Mouse (Mus musculus): Measurements from ENCODE around the gene Cemip. TPM values are rescaled to one million over a fixed set of nuclear protein-coding genes. Genes with fewer than 3 reads are reported as not detected.

The Cemip gene
- total and polyA plus RNA-seq, 2 experiments: not detected

DNA sequence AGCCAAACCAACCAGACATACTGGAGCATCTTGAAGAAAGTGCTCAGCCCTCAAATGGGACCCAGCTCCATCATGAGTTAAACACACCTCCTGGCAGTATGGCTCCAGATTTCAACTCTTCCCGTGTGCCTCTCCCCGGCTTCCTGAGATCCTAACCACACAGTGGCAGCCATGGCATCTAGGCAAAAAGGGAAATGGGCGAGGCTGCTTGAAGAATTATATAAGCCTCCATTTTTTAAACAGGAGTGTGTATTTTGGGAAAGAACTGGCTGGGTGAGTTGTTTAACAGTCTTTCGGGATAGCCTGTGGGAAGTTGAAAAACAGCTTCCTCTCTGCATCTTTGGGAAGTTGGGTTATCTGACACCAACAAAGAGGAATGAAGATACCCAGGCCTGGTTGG, 34.9 kb downstream of the Cemip start:
- H3K79me2 ChIP-seq (ENCODE audit: control insufficient read depth, insufficient read depth, low read length): no peaks in the 10 kb centered on the region
- WGBS: 81% methylated on average over 4 of the region's 4 CpGs
- H3K4me3 ChIP-seq (ENCODE audit: insufficient read depth, low read depth, low read length): no peak overlapping the region
- TF ChIP-seq POLR2A (IDR thresholded peaks at IDR 0.05; ENCODE audit: extremely low read depth, insufficient read depth, low read length) (no peak), CTCF (IDR thresholded peaks at IDR 0.05; ENCODE audit: low read depth, low read length) (no peak)
- no peak for DNase-seq (ENCODE audit: extremely low read depth, low read depth, low spot score)
- H3K9ac ChIP-seq (ENCODE audit: low read depth, low read length): no peak overlapping the region
- H3K4me1 ChIP-seq (ENCODE audit: control insufficient read depth, insufficient read depth, low read length): no peaks in the 10 kb centered on the region
- H3K36me3 ChIP-seq (ENCODE audit: control insufficient read depth, insufficient read depth, low read length): no peaks in the 10 kb centered on the region
- H3K27me3 ChIP-seq (ENCODE audit: control insufficient read depth, insufficient read depth, low read length): no peaks in the 10 kb centered on the region
- no peak overlapping the region for H3K27ac ChIP-seq (replicated peaks; ENCODE audit: insufficient read depth, low read depth, low read length)

DNA sequence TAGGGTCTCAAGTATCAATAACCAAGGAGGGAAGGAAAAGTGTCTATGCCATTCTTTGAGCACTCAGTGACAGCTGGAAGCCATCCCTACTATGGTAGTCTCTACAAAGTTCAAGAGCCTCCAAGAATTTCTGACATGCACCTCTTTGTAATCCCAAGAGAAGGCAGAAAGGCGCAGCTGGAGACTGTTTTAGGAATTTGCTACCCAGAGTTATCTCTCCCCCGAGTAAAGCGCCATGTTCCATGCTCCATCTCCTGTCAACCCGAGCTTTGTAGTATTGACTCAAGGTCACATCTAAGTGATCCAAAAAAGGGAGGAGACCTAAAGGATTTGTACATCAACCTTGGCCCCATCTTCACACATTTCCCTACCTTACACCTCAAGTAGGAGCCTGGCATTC, 40.8 kb downstream of the Cemip start:
- no peak overlapping the region for H3K4me3 ChIP-seq (ENCODE audit: insufficient read depth, low read depth, low read length)
- no peak for DNase-seq (ENCODE audit: extremely low read depth, low read depth, low spot score)
- H3K4me1 ChIP-seq (ENCODE audit: control insufficient read depth, insufficient read depth, low read length): no peaks in the 10 kb centered on the region
- no peak overlapping the region for H3K27ac ChIP-seq (replicated peaks; ENCODE audit: insufficient read depth, low read depth, low read length)
- no peaks in the 10 kb centered on the region for H3K36me3 ChIP-seq (ENCODE audit: control insufficient read depth, insufficient read depth, low read length)
- TF ChIP-seq POLR2A (IDR thresholded peaks at IDR 0.05; ENCODE audit: extremely low read depth, insufficient read depth, low read length) (no peak), CTCF (IDR thresholded peaks at IDR 0.05; ENCODE audit: low read depth, low read length) (no peak)
- no peaks in the 10 kb centered on the region for H3K27me3 ChIP-seq (ENCODE audit: control insufficient read depth, insufficient read depth, low read length)
- 73% methylated on average over 4 of the region's 4 CpGs for WGBS
- no peak overlapping the region for H3K9ac ChIP-seq (ENCODE audit: low read depth, low read length)
- no peaks in the 10 kb centered on the region for H3K79me2 ChIP-seq (ENCODE audit: control insufficient read depth, insufficient read depth, low read length)

- DNase-seq (ENCODE audit: extremely low read depth, low read depth, low spot score): no peak
- Histone ChIP-seq H3K4me3 (ENCODE audit: insufficient read depth, low read depth, low read length) (no peak overlapping the region), H3K9ac (ENCODE audit: low read depth, low read length) (no peak overlapping the region), H3K27me3 (ENCODE audit: control insufficient read depth, insufficient read depth, low read length) (no peaks in the 10 kb centered on the region), H3K27ac (replicated peaks; ENCODE audit: insufficient read depth, low read depth, low read length) (no peak overlapping the region), H3K4me1 (ENCODE audit: control insufficient read depth, insufficient read depth, low read length) (no peaks in the 10 kb centered on the region), H3K79me2 (ENCODE audit: control insufficient read depth, insufficient read depth, low read length) (no peaks in the 10 kb centered on the region), H3K36me3 (ENCODE audit: control insufficient read depth, insufficient read depth, low read length) (no peaks in the 10 kb centered on the region)
- no peak for TF ChIP-seq POLR2A (IDR thresholded peaks at IDR 0.05; ENCODE audit: extremely low read depth, insufficient read depth, low read length)
- 74% methylated on average over 4 of the region's 4 CpGs for WGBS
Measured at GRCm38 (mm10) chr7:84044581-84045290, 41.6 kb downstream of the Cemip start.

DNA sequence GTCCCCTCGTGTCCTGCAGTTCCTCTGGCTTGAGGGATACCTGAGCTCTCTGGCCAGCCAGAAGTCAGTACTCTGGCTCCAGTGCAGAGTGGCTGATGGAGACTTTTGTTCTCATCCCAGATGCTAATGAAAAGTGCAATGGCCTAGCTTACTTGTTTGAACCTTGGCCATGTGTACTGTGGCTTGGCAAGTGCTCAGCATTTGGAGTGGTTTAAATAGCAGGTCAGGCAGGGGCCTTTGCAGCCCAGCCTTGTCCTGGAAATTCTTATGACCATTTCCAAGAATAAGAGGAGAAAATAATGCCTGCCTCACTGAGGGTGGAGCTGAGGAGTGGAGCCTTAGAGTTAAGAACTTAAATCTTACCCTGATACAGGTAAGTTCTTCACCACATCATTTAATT, 43.6 kb downstream of the Cemip start:
- no peaks in the 10 kb centered on the region for H3K79me2 ChIP-seq (ENCODE audit: control insufficient read depth, insufficient read depth, low read length)

DNA sequence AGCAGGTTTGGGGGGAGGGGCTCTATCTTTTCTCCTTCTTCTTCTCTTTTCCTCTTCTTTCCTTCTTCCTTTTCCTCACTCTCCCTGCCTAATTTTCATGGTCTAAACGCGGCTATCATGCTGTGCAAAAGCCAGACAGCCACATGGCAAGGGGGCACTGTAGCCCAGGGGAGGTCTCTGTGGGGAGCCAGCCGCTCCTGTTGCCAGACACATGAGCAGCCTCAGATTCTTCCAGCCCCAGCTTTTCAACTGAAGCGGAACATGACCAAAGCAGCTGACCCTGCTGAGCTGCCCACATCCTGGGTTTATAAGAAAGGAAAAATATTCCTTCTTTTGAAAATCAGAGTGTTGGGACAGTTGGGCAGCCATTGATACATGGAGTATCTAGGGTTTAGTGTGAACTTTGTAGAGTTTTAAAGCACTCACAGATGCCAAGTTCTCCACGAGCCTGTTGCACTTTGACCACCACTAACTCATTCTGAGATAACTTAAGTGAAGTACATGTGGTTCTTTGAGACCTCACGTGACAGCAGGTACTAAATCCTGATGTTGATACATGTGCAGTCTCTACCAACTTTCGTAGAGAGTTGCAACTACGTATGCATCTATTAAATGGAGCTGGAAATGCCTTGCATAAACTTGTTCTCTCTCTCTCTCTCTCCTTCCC, 46.3 kb downstream of the Cemip start:
- Histone ChIP-seq H3K36me3 (ENCODE audit: control insufficient read depth, insufficient read depth, low read length) (no peaks in the 10 kb centered on the region), H3K27ac (replicated peaks; ENCODE audit: insufficient read depth, low read depth, low read length) (no peak overlapping the region), H3K9ac (ENCODE audit: low read depth, low read length) (no peak overlapping the region), H3K79me2 (ENCODE audit: control insufficient read depth, insufficient read depth, low read length) (no peaks in the 10 kb centered on the region), H3K27me3 (ENCODE audit: control insufficient read depth, insufficient read depth, low read length) (no peaks in the 10 kb centered on the region), H3K4me3 (ENCODE audit: insufficient read depth, low read depth, low read length) (no peak overlapping the region), H3K4me1 (ENCODE audit: control insufficient read depth, insufficient read depth, low read length) (no peaks in the 10 kb centered on the region)
- WGBS: 66% methylated on average over 8 of the region's 8 CpGs
- no peak for DNase-seq (ENCODE audit: extremely low read depth, low read depth, low spot score)
- no peak for TF ChIP-seq CTCF (IDR thresholded peaks at IDR 0.05; ENCODE audit: low read depth, low read length)
- no peak for TF ChIP-seq POLR2A (IDR thresholded peaks at IDR 0.05; ENCODE audit: extremely low read depth, insufficient read depth, low read length)

More for the DNA sequence above, 43.6 kb downstream of the Cemip start:
- no peaks in the 10 kb centered on the region for H3K4me1 ChIP-seq (ENCODE audit: control insufficient read depth, insufficient read depth, low read length)
- 51% methylated on average over 1 of the region's 1 CpGs for WGBS
- no peak overlapping the region for H3K27ac ChIP-seq (replicated peaks; ENCODE audit: insufficient read depth, low read depth, low read length)
- H3K4me3 ChIP-seq (ENCODE audit: insufficient read depth, low read depth, low read length): no peak overlapping the region
- peak; percentile 9 for DNase-seq (ENCODE audit: extremely low read depth, low read depth, low spot score)
- no peaks in the 10 kb centered on the region for H3K36me3 ChIP-seq (ENCODE audit: control insufficient read depth, insufficient read depth, low read length)
- TF ChIP-seq POLR2A (IDR thresholded peaks at IDR 0.05; ENCODE audit: extremely low read depth, insufficient read depth, low read length) (no peak), CTCF (IDR thresholded peaks at IDR 0.05; ENCODE audit: low read depth, low read length) (no peak)
- H3K9ac ChIP-seq (ENCODE audit: low read depth, low read length): no peak overlapping the region
- H3K27me3 ChIP-seq (ENCODE audit: control insufficient read depth, insufficient read depth, low read length): no peaks in the 10 kb centered on the region

- no peak for DNase-seq (ENCODE audit: extremely low read depth, low read depth, low spot score)
- WGBS: 95% methylated on average over 10 of the region's 10 CpGs
- no peak overlapping the region for H3K9ac ChIP-seq (ENCODE audit: low read depth, low read length)
- no peaks in the 10 kb centered on the region for H3K4me1 ChIP-seq (ENCODE audit: control insufficient read depth, insufficient read depth, low read length)
- H3K4me3 ChIP-seq (ENCODE audit: insufficient read depth, low read depth, low read length): no peak overlapping the region
- no peaks in the 10 kb centered on the region for H3K79me2 ChIP-seq (ENCODE audit: control insufficient read depth, insufficient read depth, low read length)
- no peaks in the 10 kb centered on the region for H3K27me3 ChIP-seq (ENCODE audit: control insufficient read depth, insufficient read depth, low read length)
- H3K27ac ChIP-seq (replicated peaks; ENCODE audit: insufficient read depth, low read depth, low read length): no peak overlapping the region
- TF ChIP-seq CTCF (IDR thresholded peaks at IDR 0.05; ENCODE audit: low read depth, low read length): no peak
- TF ChIP-seq POLR2A (IDR thresholded peaks at IDR 0.05; ENCODE audit: extremely low read depth, insufficient read depth, low read length): no peak
- H3K36me3 ChIP-seq (ENCODE audit: control insufficient read depth, insufficient read depth, low read length): no peaks in the 10 kb centered on the region
Measured at GRCm38 (mm10) chr7:84038642-84039041, 47.7 kb downstream of the Cemip start.

Measured in liver, adult 2 months (tissue).